Mouse (Mus musculus) neural tube, embryonic 14.5 days (tissue): ENCODE measurements around the gene Vti1a. TPM values are rescaled to one million over a fixed set of nuclear protein-coding genes. Genes with fewer than 3 reads are reported as not detected.

Experiments
- ATAC-seq: fragments of 200-750 bp; cut with Nextera tagmentation; 2 replicates; pipeline ENCODE4 v1.8.0; 2017; ENCODE audit warnings: low read depth, mild to moderate bottlenecking, moderate TSS enrichment, moderate library complexity
- H3K27ac ChIP-seq: fragments of 300-500 bp; sonication (generic); 2 replicates; pipeline ENCODE4 v1.5.1; 2014; ENCODE audit warnings: low read depth, mild to moderate bottlenecking, control low read depth, low read length, moderate library complexity, mixed read lengths
- H3K27me3 ChIP-seq: fragments of 300-500 bp; sonication (generic); 2 replicates; pipeline ENCODE4 v1.6.1; 2014; ENCODE audit warnings: low read length; ENCODE audit not compliant: control insufficient read depth, insufficient read depth
- H3K36me3 ChIP-seq: fragments of 300-500 bp; sonication (generic); 2 replicates; pipeline ENCODE4 v1.6.1; 2014; ENCODE audit warnings: low read length, mixed read lengths; ENCODE audit not compliant: control insufficient read depth, insufficient read depth
- H3K4me1 ChIP-seq: fragments of 300-500 bp; sonication (generic); 2 replicates; pipeline ENCODE4 v1.6.1; 2014; ENCODE audit warnings: low read length; ENCODE audit not compliant: control insufficient read depth, insufficient read depth
- H3K4me2 ChIP-seq: fragments of 300-500 bp; sonication (generic); 2 replicates; pipeline ENCODE4 v1.6.1; 2014; ENCODE audit warnings: mild to moderate bottlenecking, low read depth, low read length, control low read depth
- H3K4me3 ChIP-seq: fragments of 300-500 bp; sonication (generic); 2 replicates; pipeline ENCODE4 v1.5.1; 2014; ENCODE audit warnings: low read depth, low read length, control low read depth, mixed read lengths
- H3K9ac ChIP-seq: fragments of 300-500 bp; sonication (generic); replicated peaks from 2 replicates; pipeline ENCODE4 v1.6.1; 2014; ENCODE audit warnings: low read depth, mild to moderate bottlenecking, control low read depth, low read length, mixed read lengths
- H3K9me3 ChIP-seq: fragments of 300-500 bp; sonication (generic); 2 replicates; pipeline ENCODE4 v1.6.1; 2016; ENCODE audit warnings: low read length; ENCODE audit not compliant: control insufficient read depth
- WGBS: fragments of 180-500 bp; shearing (Covaris S2); extraction: QIAGEN DNeasy Blood & Tissue Kit; methylation state at CpG from one replicate; pipeline ENCODE4 v1.1.7; 2014; 5-methylcytosine and 5-hydroxymethylcytosine counted together
- polyA plus RNA-seq: library from polyadenylated mRNA; unstranded; fragments of >200 nt; fragmentation: Nextera tagmentation; extraction: Ambion mirVana; gene quantifications from 2 replicates; pipeline ENCODE4 v1.2.1, GENCODE M21; 2014

The Vti1a gene
- polyA plus RNA-seq, 1 experiment from 2014 or later, result 35.7 TPM

DNA sequence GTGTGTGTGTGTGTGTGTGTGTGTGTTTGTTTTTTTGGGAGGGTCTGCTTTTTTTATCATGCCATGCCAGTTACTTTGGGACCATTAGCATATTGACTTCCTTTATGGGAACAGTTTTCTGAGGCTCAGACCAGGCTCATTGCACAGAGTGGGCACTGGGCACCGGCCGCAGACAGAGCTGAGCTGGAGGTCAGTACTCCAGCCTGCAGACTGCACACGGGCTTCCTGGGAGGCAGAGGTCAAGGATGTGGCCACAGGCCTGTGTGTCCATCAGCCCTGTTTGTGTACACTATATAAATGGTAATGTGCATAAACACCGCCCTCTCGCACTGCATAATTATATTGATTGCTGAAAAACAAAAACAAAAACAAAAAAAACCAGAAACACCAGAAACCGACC is 108.4 kb downstream of the Vti1a start:
- no peak overlapping the region for H3K4me2 ChIP-seq
- no peak overlapping the region for H3K9ac ChIP-seq
- WGBS, result 81% methylated on average over 6 of the region's 6 CpGs
- peaks cover 4% of the 10 kb centered on the region; the same call in 1 of the 2 replicates for H3K4me1 ChIP-seq
- no peaks in the 10 kb centered on the region for H3K36me3 ChIP-seq
- no peak overlapping the region for H3K27ac ChIP-seq
- H3K9me3 ChIP-seq, result no peaks in the 10 kb centered on the region
- H3K27me3 ChIP-seq, result no peaks in the 10 kb centered on the region
- no peak for ATAC-seq
- no peak overlapping the region for H3K4me3 ChIP-seq

DNA sequence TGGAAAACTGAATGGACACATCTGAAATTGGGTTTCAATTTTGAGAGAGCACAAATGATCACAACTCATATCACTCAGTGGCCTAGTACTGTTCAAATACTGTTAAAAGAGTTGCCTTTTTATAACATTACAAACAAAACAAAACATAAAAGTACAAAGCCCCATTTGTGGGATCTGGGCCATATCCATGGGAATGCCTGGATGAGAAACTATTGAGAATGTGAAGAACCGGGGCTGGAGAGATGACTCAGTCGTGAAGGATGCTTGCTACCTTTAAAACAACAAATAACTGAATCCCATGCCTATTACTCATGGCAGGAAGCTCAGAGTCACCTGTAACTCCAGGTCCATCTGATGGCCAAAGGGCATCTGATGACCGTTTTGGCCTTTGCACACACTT is 124.2 kb downstream of the Vti1a start:
- WGBS, result 87% methylated on average over 3 of the region's 3 CpGs
- no peak overlapping the region for H3K4me3 ChIP-seq

DNA sequence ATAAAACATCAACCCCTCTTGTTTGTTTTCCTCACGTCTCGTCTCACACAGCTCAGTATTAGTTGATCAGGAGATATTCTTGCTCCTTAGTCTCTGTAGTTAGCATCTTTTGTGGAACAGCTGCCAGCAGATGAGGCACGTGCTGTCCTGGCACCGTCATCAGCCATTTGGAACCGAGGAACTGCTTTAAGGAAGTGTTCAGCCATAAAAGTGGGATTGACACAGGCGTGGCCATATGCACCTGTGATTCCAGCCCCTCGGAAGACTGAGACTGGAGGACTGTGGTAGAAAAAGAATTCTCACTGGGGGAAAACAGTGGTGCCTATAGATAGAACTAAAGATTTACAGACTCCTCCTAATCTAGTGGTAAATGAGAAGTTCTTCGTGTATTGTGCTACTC is 127.5 kb downstream of the Vti1a start:
- Histone ChIP-seq H3K36me3 (no peaks in the 10 kb centered on the region), H3K4me1 (no peaks in the 10 kb centered on the region)
- no peak for ATAC-seq

More for the DNA sequence above, 124.2 kb downstream of the Vti1a start:
- H3K27me3 ChIP-seq, result no peaks in the 10 kb centered on the region
- H3K9me3 ChIP-seq, result no peaks in the 10 kb centered on the region
- H3K4me1 ChIP-seq, result no peaks in the 10 kb centered on the region
- H3K4me2 ChIP-seq, result no peak overlapping the region
- no peaks in the 10 kb centered on the region for H3K36me3 ChIP-seq
- no peak overlapping the region for H3K27ac ChIP-seq
- no peak for ATAC-seq
- no peak overlapping the region for H3K9ac ChIP-seq

DNA sequence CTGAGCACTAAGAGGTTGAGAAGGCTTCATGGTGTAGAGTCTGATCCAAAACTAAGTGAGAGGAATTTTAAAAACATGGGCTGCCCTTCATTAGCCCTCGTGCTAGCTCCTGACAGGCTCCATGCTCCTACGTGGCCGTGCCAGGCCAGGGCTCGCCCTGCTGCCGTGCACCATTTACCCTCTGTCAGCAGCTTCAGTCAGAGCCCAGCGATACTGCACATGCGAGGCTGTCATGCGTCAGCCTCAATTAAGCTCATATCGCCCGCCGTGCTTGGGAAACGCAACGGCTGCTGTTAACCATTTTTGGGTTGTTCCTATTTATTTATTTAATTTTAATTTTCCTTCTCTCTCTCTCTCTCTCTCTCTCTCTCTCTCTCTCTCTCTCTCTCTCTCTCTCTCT is 133.0 kb downstream of the Vti1a start:
- Histone ChIP-seq H3K4me1 (peaks cover 12% of the 10 kb centered on the region), H3K27ac (no peak overlapping the region), H3K9me3 (no peaks in the 10 kb centered on the region), H3K36me3 (no peaks in the 10 kb centered on the region), H3K4me2 (no peak overlapping the region), H3K9ac (no peak overlapping the region), H3K4me3 (no peak overlapping the region), H3K27me3 (no peaks in the 10 kb centered on the region; the same call in 1 of the 2 replicates)
- no peak for ATAC-seq
- 25% methylated on average over 13 of the region's 13 CpGs for WGBS

More for the DNA sequence above, 127.5 kb downstream of the Vti1a start:
- Histone ChIP-seq H3K4me3 (no peak overlapping the region), H3K9me3 (no peaks in the 10 kb centered on the region), H3K9ac (no peak overlapping the region), H3K27me3 (no peaks in the 10 kb centered on the region; the same call in 1 of the 2 replicates), H3K27ac (no peak overlapping the region), H3K4me2 (no peak overlapping the region)
- 73% methylated on average over 8 of the region's 8 CpGs for WGBS

DNA sequence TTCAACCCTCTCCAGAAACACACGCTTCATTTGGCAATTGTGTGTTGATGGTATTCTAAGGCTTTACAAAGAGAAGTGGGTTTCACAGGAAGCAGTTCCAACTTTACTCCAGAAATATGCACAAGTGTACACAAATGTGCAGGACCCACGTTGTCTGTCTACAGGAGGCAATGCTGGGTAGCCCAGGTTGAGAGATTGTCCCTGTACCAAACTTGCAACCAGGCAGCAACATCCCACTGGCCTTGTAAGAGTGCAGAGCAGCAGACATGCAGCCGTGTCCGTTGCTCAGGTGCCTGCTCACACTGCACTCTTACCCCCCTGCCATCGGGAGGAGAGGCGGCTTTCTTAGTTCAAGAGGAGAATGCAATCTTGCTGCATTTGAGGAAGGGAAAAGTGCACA is 133.4 kb downstream of the Vti1a start:
- ATAC-seq, result no peak
- Histone ChIP-seq H3K9me3 (no peaks in the 10 kb centered on the region), H3K27me3 (no peaks in the 10 kb centered on the region; the same call in 1 of the 2 replicates), H3K36me3 (no peaks in the 10 kb centered on the region), H3K4me3 (no peak overlapping the region), H3K27ac (no peak overlapping the region), H3K4me2 (no peak overlapping the region), H3K9ac (no peak overlapping the region), H3K4me1 (peaks cover 12% of the 10 kb centered on the region)
- WGBS, result 13% methylated on average over 6 of the region's 6 CpGs

DNA sequence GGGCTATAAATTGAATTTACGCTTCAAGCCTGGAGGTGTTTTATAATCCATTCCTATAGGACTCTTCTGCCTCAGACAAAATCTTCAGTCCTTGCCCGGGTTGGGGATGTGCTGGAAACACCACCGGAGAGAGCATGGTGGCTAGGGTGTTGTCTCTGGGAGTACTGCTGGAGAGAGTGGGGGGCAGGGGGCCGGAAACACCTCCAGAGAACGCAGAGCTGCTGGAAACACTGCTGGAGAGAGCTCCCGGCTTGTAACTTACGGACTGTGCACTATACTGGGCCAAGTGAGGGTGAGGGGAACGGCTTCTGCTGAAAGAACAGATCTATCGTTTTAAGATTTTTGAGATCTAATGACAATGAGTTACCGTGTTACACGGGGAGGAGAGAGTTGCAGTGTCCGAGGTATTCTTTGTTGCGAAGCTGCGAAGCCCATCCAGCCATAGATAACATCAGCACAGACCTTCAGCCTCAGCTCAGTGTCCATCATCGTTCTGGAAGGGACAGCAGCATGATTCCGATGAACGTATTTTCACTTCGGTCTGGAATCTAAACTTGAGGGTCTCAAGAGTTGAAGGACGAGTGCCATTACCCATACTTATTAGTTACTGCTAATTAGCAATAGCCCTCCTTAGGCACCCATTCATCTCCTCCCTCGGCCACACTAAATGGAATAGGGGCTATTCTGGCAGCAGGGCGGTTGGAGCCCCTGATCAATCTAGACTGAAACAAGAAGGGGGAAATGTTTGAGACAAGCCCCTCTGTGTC is 140.4 kb downstream of the Vti1a start:
- Histone ChIP-seq H3K27ac (no peak overlapping the region), H3K4me3 (no peak overlapping the region), H3K9me3 (no peaks in the 10 kb centered on the region), H3K36me3 (no peaks in the 10 kb centered on the region), H3K27me3 (no peaks in the 10 kb centered on the region), H3K4me1 (peaks cover 10% of the 10 kb centered on the region), H3K4me2 (peak overlapping the region; percentile 27), H3K9ac (0 out of 2 replicates have a peak overlapping the region, but pooled peaks have one; percentile 25)
- WGBS, result 20% methylated on average over 21 of the region's 21 CpGs
- no peak for ATAC-seq

DNA sequence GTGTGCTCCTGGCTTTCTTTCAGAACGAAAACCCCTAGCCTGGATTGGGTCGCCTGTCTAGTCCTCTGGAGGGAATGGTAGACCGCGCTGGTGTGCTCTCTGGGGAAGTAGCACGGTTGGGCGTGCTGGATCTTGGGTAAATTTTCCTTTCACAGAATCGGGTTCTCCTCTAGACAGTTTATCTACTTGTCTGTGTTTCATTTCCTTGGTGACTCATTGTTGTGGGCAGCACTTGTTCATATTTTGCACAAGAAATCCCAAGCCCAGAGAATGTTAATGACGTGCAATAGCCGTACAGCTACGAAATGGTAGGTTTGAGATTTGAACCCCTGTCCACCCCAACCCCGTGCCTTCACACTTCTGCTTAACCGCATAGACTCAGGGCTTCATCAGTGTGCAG is 145.9 kb downstream of the Vti1a start:
- ATAC-seq, result no peak
- H3K27me3 ChIP-seq, result no peaks in the 10 kb centered on the region
- no peak overlapping the region for H3K4me2 ChIP-seq
- no peaks in the 10 kb centered on the region for H3K4me1 ChIP-seq
- no peaks in the 10 kb centered on the region for H3K36me3 ChIP-seq
- H3K27ac ChIP-seq, result no peak overlapping the region
- 93% methylated on average over 12 of the region's 12 CpGs for WGBS
- H3K9ac ChIP-seq, result no peak overlapping the region
- H3K4me3 ChIP-seq, result no peak overlapping the region
- H3K9me3 ChIP-seq, result no peaks in the 10 kb centered on the region

DNA sequence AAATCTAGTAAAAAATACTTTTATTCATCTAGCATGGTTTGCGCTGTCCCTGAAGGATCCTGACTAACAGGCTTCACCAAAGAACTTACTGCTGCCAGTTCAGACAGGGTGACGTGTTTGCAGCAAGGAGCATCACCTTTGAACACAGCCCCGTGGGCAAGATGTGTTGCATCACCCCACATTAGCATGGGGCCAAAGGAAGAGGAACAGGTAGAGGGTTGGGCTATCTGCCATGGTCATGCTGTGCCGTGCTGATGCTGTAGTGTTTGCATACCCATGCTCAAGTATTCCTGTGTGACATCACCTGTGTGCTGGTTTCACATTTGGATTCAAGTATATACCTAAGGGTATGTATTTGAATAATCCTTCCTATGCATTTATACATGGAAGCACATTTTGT is 147.6 kb downstream of the Vti1a start:
- no peaks in the 10 kb centered on the region for H3K36me3 ChIP-seq
- H3K4me3 ChIP-seq, result no peak overlapping the region
- no peaks in the 10 kb centered on the region for H3K27me3 ChIP-seq
- H3K9me3 ChIP-seq, result no peaks in the 10 kb centered on the region
- WGBS, result 94% methylated on average over 4 of the region's 4 CpGs
- no peak for ATAC-seq
- no peak overlapping the region for H3K27ac ChIP-seq
- no peak overlapping the region for H3K4me2 ChIP-seq
- no peak overlapping the region for H3K9ac ChIP-seq
- H3K4me1 ChIP-seq, result no peaks in the 10 kb centered on the region

DNA sequence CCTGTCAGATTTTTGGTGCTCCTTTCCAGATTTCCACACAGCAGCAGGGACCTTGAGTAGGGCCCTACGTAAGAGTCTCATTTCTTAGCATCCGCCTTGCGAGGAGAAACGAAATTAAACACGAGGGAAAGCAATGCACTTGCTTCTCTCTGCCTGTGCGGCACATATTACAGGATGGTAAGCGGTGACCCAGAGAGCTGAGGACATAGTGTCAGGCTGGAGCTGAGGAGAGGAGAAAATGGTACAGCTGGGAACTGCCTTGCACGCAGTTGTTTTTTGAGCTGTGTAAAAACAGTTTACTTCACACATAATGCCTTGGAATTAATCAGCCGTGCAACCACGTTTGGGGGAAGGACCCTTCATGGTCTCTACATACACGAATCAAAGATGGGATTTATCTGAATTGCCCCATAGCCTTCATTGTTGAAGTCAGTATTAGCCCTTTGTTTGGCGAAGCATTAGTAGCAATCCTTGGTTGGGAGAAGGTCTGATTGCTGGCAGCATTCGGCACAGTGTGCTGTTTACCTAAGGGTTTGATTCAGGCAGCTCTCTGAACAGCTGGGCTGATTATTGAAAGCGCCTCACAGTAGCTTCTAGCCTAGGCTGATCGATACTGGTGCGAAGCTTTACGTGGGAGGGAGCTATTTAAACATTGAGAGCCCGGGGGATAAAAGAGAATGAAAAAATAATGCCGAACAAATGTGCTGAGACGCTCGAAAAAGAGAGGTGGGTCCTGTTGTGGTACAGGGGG is 153.4 kb downstream of the Vti1a start:
- ATAC-seq, result no peak
- no peak overlapping the region for H3K4me3 ChIP-seq
- no peaks in the 10 kb centered on the region for H3K27me3 ChIP-seq
- no peaks in the 10 kb centered on the region for H3K9me3 ChIP-seq
- H3K4me2 ChIP-seq, result no peak overlapping the region
- no peak overlapping the region for H3K9ac ChIP-seq
- no peaks in the 10 kb centered on the region for H3K36me3 ChIP-seq
- H3K27ac ChIP-seq, result no peak overlapping the region
- 0 out of 2 replicates have a peak, but pooled peaks cover 6% of the 10 kb centered on the region for H3K4me1 ChIP-seq
- WGBS, result 45% methylated on average over 21 of the region's 21 CpGs
